Mouse (Mus musculus) kidney, adult 2 months (tissue): ENCODE results near the gene Mrps15. TPM values are rescaled to one million over a fixed set of nuclear protein-coding genes. Genes with fewer than 3 reads are reported as not detected.

Experiments used
- DNase-seq: peaks from one replicate; pipeline ENCODE4 v3.0.0; 2021
- H3K27ac ChIP-seq: fragments of 200-500 bp; 2 replicates; pipeline ENCODE4 v1.5.1; 2012; ENCODE audit warnings: low read depth, low read length, control low read depth, inconsistent platforms; ENCODE audit not compliant: insufficient read depth
- H3K27me3 ChIP-seq: fragments of 200-500 bp; replicated peaks from 2 replicates; pipeline ENCODE4 v1.6.1; 2012; ENCODE audit warnings: mild to moderate bottlenecking, moderate library complexity, low read length, inconsistent platforms; ENCODE audit not compliant: control insufficient read depth, insufficient read depth
- H3K36me3 ChIP-seq: fragments of 200-500 bp; 2 replicates; pipeline ENCODE4 v1.6.1; 2012; ENCODE audit warnings: mild to moderate bottlenecking, moderate library complexity, low read length, inconsistent platforms; ENCODE audit not compliant: control insufficient read depth, insufficient read depth
- H3K4me1 ChIP-seq: fragments of 200-500 bp; 2 replicates; pipeline ENCODE4 v1.6.1; 2011; ENCODE audit warnings: low read length; ENCODE audit not compliant: control insufficient read depth, insufficient read depth
- H3K4me3 ChIP-seq: fragments of 200-500 bp; 2 replicates; pipeline ENCODE4 v1.5.1; 2011; ENCODE audit warnings: mild to moderate bottlenecking, low read depth, low read length, control low read depth; ENCODE audit not compliant: insufficient read depth
- CTCF ChIP-seq: fragments of 200-500 bp; conservative IDR thresholded peaks from 2 replicates; pipeline ENCODE4 v1.5.1; 2011; ENCODE audit warnings: low read depth, mild to moderate bottlenecking, control low read depth, low read length, moderate library complexity, mixed read lengths; ENCODE audit not compliant: insufficient read depth, insufficient read length
- POLR2A ChIP-seq: fragments of 200-500 bp; IDR thresholded peaks from one replicate; pipeline ENCODE4 v1.6.1; 2011; ENCODE audit warnings: low read depth, low read length, control low read depth
- WGBS: fragments of 180-500 bp; shearing (Covaris S2); methylation state at CpG from one replicate; pipeline ENCODE4 v1.1.7; 2018; 5-methylcytosine and 5-hydroxymethylcytosine counted together
- polyA plus RNA-seq: library from polyadenylated mRNA; depleted of rRNA; stranded (reverse); fragments of >200 nt; gene quantifications from 2 replicates; pipeline ENCODE4 v1.2.3, GENCODE M21; 2012

Mrps15 gene
- polyA plus RNA-seq, 1 experiment, result 38.2 TPM

- DNase-seq, result no peak
- H3K27me3 ChIP-seq, result no peaks in the 10 kb centered on the region
- TF ChIP-seq CTCF, result no peak
- no peak for TF ChIP-seq POLR2A
- 79% methylated on average over 4 of the region's 4 CpGs for WGBS
- no peak overlapping the region for H3K4me3 ChIP-seq
- no peak overlapping the region for H3K27ac ChIP-seq
- H3K4me1 ChIP-seq, result no peaks in the 10 kb centered on the region
- no peaks in the 10 kb centered on the region for H3K36me3 ChIP-seq
These were observed 32.5 kb downstream of the Mrps15 start for GRCm38 (mm10) chr4:126079266-126079665.

GRCm38 (mm10) chr4:126081601-126082000, 34.9 kb downstream of the Mrps15 start:
- WGBS, result 94% methylated on average over 1 of the region's 1 CpGs
- no peak overlapping the region for H3K4me3 ChIP-seq
- H3K27ac ChIP-seq, result no peak overlapping the region
- TF ChIP-seq CTCF, result no peak
- no peak for TF ChIP-seq POLR2A
- H3K36me3 ChIP-seq, result no peaks in the 10 kb centered on the region
- DNase-seq, result no peak
- H3K27me3 ChIP-seq, result no peaks in the 10 kb centered on the region
- no peaks in the 10 kb centered on the region for H3K4me1 ChIP-seq

- DNase-seq, result no peak
- 82% methylated on average over 9 of the region's 9 CpGs for WGBS
- Histone ChIP-seq H3K27ac (no peak overlapping the region), H3K4me3 (no peak overlapping the region), H3K4me1 (no peaks in the 10 kb centered on the region), H3K27me3 (no peaks in the 10 kb centered on the region), H3K36me3 (no peaks in the 10 kb centered on the region)
- TF ChIP-seq POLR2A (no peak), CTCF (no peak)
These were observed 36.3 kb downstream of the Mrps15 start for GRCm38 (mm10) chr4:126083021-126083420.

- no peaks in the 10 kb centered on the region for H3K36me3 ChIP-seq
- TF ChIP-seq CTCF (no peak), POLR2A (no peak)
- no peaks in the 10 kb centered on the region for H3K4me1 ChIP-seq
- H3K4me3 ChIP-seq, result no peak overlapping the region
- 77% methylated on average over 8 of the region's 8 CpGs for WGBS
- DNase-seq, result no peak
- H3K27me3 ChIP-seq, result no peaks in the 10 kb centered on the region
- H3K27ac ChIP-seq, result no peak overlapping the region
These were observed 37.7 kb downstream of the Mrps15 start for GRCm38 (mm10) chr4:126084382-126084781.

GRCm38 (mm10) chr4:126085996-126086576, 39.4 kb downstream of the Mrps15 start:
- TF ChIP-seq CTCF (peak; percentile 96), POLR2A (no peak)
- H3K27me3 ChIP-seq, result no peaks in the 10 kb centered on the region
- H3K4me1 ChIP-seq, result peaks cover 4% of the 10 kb centered on the region; the same call in 1 of the 2 replicates
- 21% methylated on average over 7 of the region's 7 CpGs for WGBS
- H3K27ac ChIP-seq, result peak overlapping the region; percentile 33; the same call in 1 of the 2 replicates
- peak; percentile 89 for DNase-seq
- no peaks in the 10 kb centered on the region for H3K36me3 ChIP-seq
- H3K4me3 ChIP-seq, result no peak overlapping the region

- H3K27ac ChIP-seq, result no peak overlapping the region
- DNase-seq, result peak; percentile 70
- H3K27me3 ChIP-seq, result no peaks in the 10 kb centered on the region
- WGBS, result 65% methylated on average over 7 of the region's 7 CpGs
- H3K36me3 ChIP-seq, result no peaks in the 10 kb centered on the region
- peaks cover 4% of the 10 kb centered on the region; the same call in 1 of the 2 replicates for H3K4me1 ChIP-seq
- no peak for TF ChIP-seq CTCF
- TF ChIP-seq POLR2A, result no peak
- H3K4me3 ChIP-seq, result no peak overlapping the region
These were observed 43.5 kb downstream of the Mrps15 start for GRCm38 (mm10) chr4:126090101-126090847.

- 68% methylated on average over 4 of the region's 4 CpGs for WGBS
- Histone ChIP-seq H3K4me1 (peaks cover 4% of the 10 kb centered on the region; the same call in 1 of the 2 replicates), H3K4me3 (no peak overlapping the region), H3K27ac (no peak overlapping the region), H3K36me3 (no peaks in the 10 kb centered on the region), H3K27me3 (no peaks in the 10 kb centered on the region)
- no peak for DNase-seq
- TF ChIP-seq CTCF, result no peak
- no peak for TF ChIP-seq POLR2A
These were observed 44.1 kb downstream of the Mrps15 start for GRCm38 (mm10) chr4:126090848-126091124.
